Mouse (Mus musculus) embryo, embryonic 9.5 days (tissue): ENCODE data around the gene Cd9.
A peak's percentile ranks its signal among the peaks of the same experiment; 100 is the strongest.
"Not testable (repeated sequence)": the region's sequence is repeated elsewhere in the genome, so short reads cannot be mapped to it uniquely, and the experiment has no call there.

Experiments used
- DNase-seq: peaks from one replicate; pipeline ENCODE4 v3.0.0-alpha.2; 2017; ENCODE audit errors: extremely low spot score

The Cd9 gene

GRCm38 (mm10) chr6:125503186-125503802 is 8.7 kb upstream of the Cd9 start:
- no peak for DNase-seq

GRCm38 (mm10) chr6:125498062-125498461 is 3.5 kb upstream of the Cd9 start:
- peak; percentile 55 for DNase-seq

- DNase-seq: no peak
These were observed 1.8 kb upstream of the Cd9 start for GRCm38 (mm10) chr6:125496417-125496816.

- no peak for DNase-seq
These were observed 770 bp upstream of the Cd9 start for GRCm38 (mm10) chr6:125495361-125495760.

- DNase-seq: no peak
These were observed 1.4 kb downstream of the Cd9 start for GRCm38 (mm10) chr6:125493147-125493546.

- DNase-seq: no peak
These were observed 1.9 kb downstream of the Cd9 start for GRCm38 (mm10) chr6:125492664-125493063.

GRCm38 (mm10) chr6:125492033-125492432 is 2.6 kb downstream of the Cd9 start:
- no peak for DNase-seq

GRCm38 (mm10) chr6:125491393-125491792 is 3.2 kb downstream of the Cd9 start:
- DNase-seq: no peak

GRCm38 (mm10) chr6:125489881-125490559 is 4.6 kb downstream of the Cd9 start:
- no peak for DNase-seq

- DNase-seq: peak; percentile 30
These were observed 9.0 kb downstream of the Cd9 start for GRCm38 (mm10) chr6:125485589-125485988.

GRCm38 (mm10) chr6:125484721-125485120 is 9.9 kb downstream of the Cd9 start:
- no peak for DNase-seq

- DNase-seq: not testable (repeated sequence)
These were observed 10.3 kb downstream of the Cd9 start for GRCm38 (mm10) chr6:125484313-125484660.

GRCm38 (mm10) chr6:125483515-125484312 is 10.9 kb downstream of the Cd9 start:
- no peak for DNase-seq

GRCm38 (mm10) chr6:125482427-125482831 is 12.2 kb downstream of the Cd9 start:
- DNase-seq: no peak

GRCm38 (mm10) chr6:125481667-125482390 is 12.8 kb downstream of the Cd9 start:
- DNase-seq: no peak

- no peak for DNase-seq
These were observed 13.9 kb downstream of the Cd9 start for GRCm38 (mm10) chr6:125480396-125481361.

- DNase-seq: no peak
These were observed 15.2 kb downstream of the Cd9 start for GRCm38 (mm10) chr6:125479359-125479758.

- no peak for DNase-seq
These were observed 16.2 kb downstream of the Cd9 start for GRCm38 (mm10) chr6:125478135-125479128.

- no peak for DNase-seq
These were observed 17.6 kb downstream of the Cd9 start for GRCm38 (mm10) chr6:125476826-125477589.
